Mouse (Mus musculus): Measurements from ENCODE around the gene Ripply1. TPM values are rescaled to one million over a fixed set of nuclear protein-coding genes. Genes with fewer than 3 reads are reported as not detected.

Gene Ripply1
- polyA plus RNA-seq (2015; fragmentation: Nextera tagmentation; extraction: Ambion mirVana) = 0.19 and 0.23 TPM in 2 replicates

GRCm38 (mm10) chrX:139782278-139783044 lies at the start of gene Ripply1:
Gene Ripply1 (minus strand): TSS chrX:139782353.
- Histone ChIP-seq H3K27ac (replicated peaks) (no peak within 1 kb of the TSS), H3K4me3 (replicated peaks) (no peak within 1 kb of the TSS), H3K9me3 (replicated peaks) (no peaks in the 10 kb centered on the region), H3K27me3 (replicated peaks) (0 out of 2 replicates have a peak, but pooled peaks cover 2% of the 10 kb centered on the region), H3K9ac (replicated peaks) (no peak within 1 kb of the TSS), H3K4me1 (no peaks in the 10 kb centered on the region), H3K36me3 (no peaks in the 10 kb centered on the region), H3K4me2 (no peak within 1 kb of the TSS)
- no peak for ATAC-seq (ENCODE audit: low FRiP score)
- 35% methylated on average over 6 of the region's 6 CpGs for WGBS

GRCm38 (mm10) chrX:139828363-139829092 lies 46.4 kb upstream of the Ripply1 start:
- 88% methylated on average over 6 of the region's 6 CpGs for WGBS

GRCm38 (mm10) chrX:139826926-139827325 lies 44.8 kb upstream of the Ripply1 start:
- Histone ChIP-seq H3K4me1 (no peaks in the 10 kb centered on the region), H3K9ac (replicated peaks) (no peak overlapping the region), H3K27ac (replicated peaks) (no peak overlapping the region), H3K4me2 (no peak overlapping the region), H3K4me3 (replicated peaks) (no peak overlapping the region), H3K36me3 (no peaks in the 10 kb centered on the region), H3K27me3 (replicated peaks) (peaks cover 15% of the 10 kb centered on the region; the same call in 1 of the 2 replicates), H3K9me3 (replicated peaks) (no peaks in the 10 kb centered on the region)
- WGBS = 91% methylated on average over 4 of the region's 4 CpGs
- ATAC-seq (ENCODE audit: low FRiP score) = no peak

More at GRCm38 (mm10) chrX:139828363-139829092, 46.4 kb upstream of the Ripply1 start:
- H3K27ac ChIP-seq (replicated peaks) = no peak overlapping the region
- no peak overlapping the region for H3K9ac ChIP-seq (replicated peaks)
- H3K4me1 ChIP-seq = no peaks in the 10 kb centered on the region
- no peak overlapping the region for H3K4me3 ChIP-seq (replicated peaks)
- no peaks in the 10 kb centered on the region for H3K9me3 ChIP-seq (replicated peaks)
- no peak for ATAC-seq (ENCODE audit: low FRiP score)
- H3K27me3 ChIP-seq (replicated peaks) = peaks cover 11% of the 10 kb centered on the region; the same call in 1 of the 2 replicates
- no peaks in the 10 kb centered on the region for H3K36me3 ChIP-seq
- H3K4me2 ChIP-seq = no peak overlapping the region

- H3K27ac ChIP-seq (replicated peaks) = no peak overlapping the region
- 71% methylated on average over 1 of the region's 1 CpGs for WGBS
- no peaks in the 10 kb centered on the region for H3K9me3 ChIP-seq (replicated peaks)
- ATAC-seq (ENCODE audit: low FRiP score) = no peak
- H3K36me3 ChIP-seq = no peaks in the 10 kb centered on the region
- H3K9ac ChIP-seq (replicated peaks) = no peak overlapping the region
- no peak overlapping the region for H3K4me2 ChIP-seq
- H3K4me3 ChIP-seq (replicated peaks) = no peak overlapping the region
- H3K27me3 ChIP-seq (replicated peaks) = peaks cover 15% of the 10 kb centered on the region; the same call in 1 of the 2 replicates
- H3K4me1 ChIP-seq = no peaks in the 10 kb centered on the region
Measured at GRCm38 (mm10) chrX:139825402-139825801, 43.2 kb upstream of the Ripply1 start.

GRCm38 (mm10) chrX:139815201-139815600 lies 33.0 kb upstream of the Ripply1 start:
- Histone ChIP-seq H3K27ac (replicated peaks) (no peak overlapping the region), H3K9ac (replicated peaks) (no peak overlapping the region), H3K9me3 (replicated peaks) (no peaks in the 10 kb centered on the region), H3K36me3 (no peaks in the 10 kb centered on the region), H3K4me2 (no peak overlapping the region), H3K4me3 (replicated peaks) (no peak overlapping the region), H3K27me3 (replicated peaks) (peaks cover 8% of the 10 kb centered on the region; the same call in 1 of the 2 replicates), H3K4me1 (no peaks in the 10 kb centered on the region)
- no peak for ATAC-seq (ENCODE audit: low FRiP score)
- 77% methylated on average over 5 of the region's 5 CpGs for WGBS

- Histone ChIP-seq H3K4me3 (replicated peaks) (no peak overlapping the region), H3K4me2 (no peak overlapping the region), H3K9me3 (replicated peaks) (no peaks in the 10 kb centered on the region), H3K27ac (replicated peaks) (no peak overlapping the region), H3K9ac (replicated peaks) (no peak overlapping the region), H3K27me3 (replicated peaks) (peaks cover 17% of the 10 kb centered on the region; the same call in 1 of the 2 replicates), H3K36me3 (no peaks in the 10 kb centered on the region), H3K4me1 (no peaks in the 10 kb centered on the region)
- no peak for ATAC-seq (ENCODE audit: low FRiP score)
- 92% methylated on average over 8 of the region's 8 CpGs for WGBS
Measured at GRCm38 (mm10) chrX:139814018-139814635, 32.0 kb upstream of the Ripply1 start.

GRCm38 (mm10) chrX:139813299-139814002 lies 31.3 kb upstream of the Ripply1 start:
- H3K4me2 ChIP-seq = no peak overlapping the region
- 76% methylated on average over 9 of the region's 9 CpGs for WGBS
- no peaks in the 10 kb centered on the region for H3K4me1 ChIP-seq
- H3K4me3 ChIP-seq (replicated peaks) = no peak overlapping the region
- no peak for ATAC-seq (ENCODE audit: low FRiP score)
- no peaks in the 10 kb centered on the region for H3K36me3 ChIP-seq
- no peak overlapping the region for H3K9ac ChIP-seq (replicated peaks)
- no peaks in the 10 kb centered on the region for H3K9me3 ChIP-seq (replicated peaks)
- peaks cover 17% of the 10 kb centered on the region; the same call in 1 of the 2 replicates for H3K27me3 ChIP-seq (replicated peaks)
- H3K27ac ChIP-seq (replicated peaks) = no peak overlapping the region

GRCm38 (mm10) chrX:139812636-139813298 lies 30.6 kb upstream of the Ripply1 start:
- H3K9me3 ChIP-seq (replicated peaks) = no peaks in the 10 kb centered on the region
- no peak for ATAC-seq (ENCODE audit: low FRiP score)
- no peak overlapping the region for H3K4me2 ChIP-seq
- H3K27me3 ChIP-seq (replicated peaks) = peaks cover 17% of the 10 kb centered on the region; the same call in 1 of the 2 replicates
- H3K27ac ChIP-seq (replicated peaks) = no peak overlapping the region
- no peak overlapping the region for H3K9ac ChIP-seq (replicated peaks)
- no peaks in the 10 kb centered on the region for H3K4me1 ChIP-seq
- no peak overlapping the region for H3K4me3 ChIP-seq (replicated peaks)
- no peaks in the 10 kb centered on the region for H3K36me3 ChIP-seq
- 71% methylated on average over 3 of the region's 3 CpGs for WGBS

- H3K9me3 ChIP-seq (replicated peaks) = no peaks in the 10 kb centered on the region
- H3K4me1 ChIP-seq = no peaks in the 10 kb centered on the region
- no peak overlapping the region for H3K4me2 ChIP-seq
- no peak overlapping the region for H3K9ac ChIP-seq (replicated peaks)
- H3K4me3 ChIP-seq (replicated peaks) = no peak overlapping the region
- ATAC-seq (ENCODE audit: low FRiP score) = no peak
- 84% methylated on average over 10 of the region's 10 CpGs for WGBS
- no peak overlapping the region for H3K27ac ChIP-seq (replicated peaks)
- 0 out of 2 replicates have a peak, but pooled peaks cover 10% of the 10 kb centered on the region for H3K27me3 ChIP-seq (replicated peaks)
- H3K36me3 ChIP-seq = no peaks in the 10 kb centered on the region
Measured at GRCm38 (mm10) chrX:139808501-139808900, 26.3 kb upstream of the Ripply1 start.

- H3K4me3 ChIP-seq (replicated peaks) = no peak overlapping the region
- no peak overlapping the region for H3K9ac ChIP-seq (replicated peaks)
- no peaks in the 10 kb centered on the region for H3K9me3 ChIP-seq (replicated peaks)
- ATAC-seq (ENCODE audit: low FRiP score) = peak; percentile 45; the same call in 1 of the 2 replicates
- 45% methylated on average over 4 of the region's 4 CpGs for WGBS
- 0 out of 2 replicates have a peak, but pooled peaks cover 10% of the 10 kb centered on the region for H3K27me3 ChIP-seq (replicated peaks)
- no peaks in the 10 kb centered on the region for H3K4me1 ChIP-seq
- no peak overlapping the region for H3K27ac ChIP-seq (replicated peaks)
- H3K36me3 ChIP-seq = no peaks in the 10 kb centered on the region
- H3K4me2 ChIP-seq = no peak overlapping the region
Measured at GRCm38 (mm10) chrX:139808085-139808484, 25.9 kb upstream of the Ripply1 start.

Measured in neural tube, embryonic 15.5 days (tissue).